Mouse (Mus musculus): ENCODE results near the gene Lmntd1. TPM values are rescaled to one million over a fixed set of nuclear protein-coding genes. Genes with fewer than 3 reads are reported as not detected.

Gene Lmntd1
- polyA plus RNA-seq, 1 experiment from 2014 or later, result 16.8 TPM

DNA sequence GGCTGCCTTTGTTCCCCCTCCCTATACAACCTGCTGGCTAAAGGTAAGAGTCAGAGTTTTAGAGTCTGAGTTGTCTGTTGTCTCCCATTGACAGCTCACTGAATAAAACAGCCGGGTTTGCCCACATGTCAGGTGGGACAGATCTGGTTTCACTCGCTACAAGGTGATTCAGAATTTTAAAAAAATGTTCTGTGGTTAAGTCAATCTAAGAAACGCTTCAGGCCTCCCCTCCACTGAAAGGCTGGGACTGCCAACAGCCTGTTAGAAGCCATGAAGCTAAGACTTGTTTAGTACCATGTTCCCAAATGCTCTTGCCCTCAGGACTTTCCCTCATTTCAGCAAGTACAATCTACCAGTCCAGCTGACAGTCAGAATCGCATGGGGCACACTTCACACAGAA lies 244.8 kb downstream of the Lmntd1 start:
- no peak overlapping the region for H3K4me3 ChIP-seq (ENCODE audit: low read length)
- no peaks in the 10 kb centered on the region for H3K36me3 ChIP-seq (ENCODE audit: control insufficient read depth, insufficient read depth)
- H3K9me3 ChIP-seq (replicated peaks; ENCODE audit: control insufficient read depth, low read length), result no peaks in the 10 kb centered on the region
- no peak for ATAC-seq (replicated peaks; ENCODE audit: extremely low read depth, insufficient read depth, low FRiP score)
- no peak overlapping the region for H3K9ac ChIP-seq (ENCODE audit: low read length)
- H3K27me3 ChIP-seq (ENCODE audit: control insufficient read depth, insufficient read depth, low read length), result no peaks in the 10 kb centered on the region
- H3K4me2 ChIP-seq (ENCODE audit: low read depth, low read length), result no peak overlapping the region
- 54% methylated on average over 4 of the region's 4 CpGs for WGBS
- H3K27ac ChIP-seq (ENCODE audit: low read length), result no peak overlapping the region
- H3K4me1 ChIP-seq (ENCODE audit: control insufficient read depth, insufficient read depth, low read length), result peaks cover 21% of the 10 kb centered on the region

DNA sequence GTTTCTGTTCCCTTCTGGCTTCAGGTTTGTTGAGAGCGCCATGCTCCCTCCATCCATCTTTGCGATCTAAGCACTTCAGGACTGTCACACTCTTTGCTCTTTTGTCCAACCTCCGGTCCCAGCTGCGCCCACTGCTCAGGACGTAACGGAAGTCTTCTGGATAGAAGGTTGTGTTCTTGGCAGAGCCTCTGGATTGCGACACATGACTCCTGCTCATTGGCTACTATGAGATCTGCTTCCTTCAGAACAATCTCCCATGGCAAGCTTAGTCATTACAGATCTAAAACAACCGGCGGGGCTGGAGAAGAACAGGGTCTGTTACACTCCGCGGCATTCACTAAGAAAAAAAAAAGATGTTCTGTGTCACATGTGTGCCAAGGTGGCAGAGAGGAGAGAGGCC lies 247.6 kb downstream of the Lmntd1 start:
- ATAC-seq (replicated peaks; ENCODE audit: extremely low read depth, insufficient read depth, low FRiP score), result no peak
- Histone ChIP-seq H3K36me3 (ENCODE audit: control insufficient read depth, insufficient read depth) (no peaks in the 10 kb centered on the region), H3K4me3 (ENCODE audit: low read length) (no peak overlapping the region), H3K9ac (ENCODE audit: low read length) (no peak overlapping the region), H3K4me1 (ENCODE audit: control insufficient read depth, insufficient read depth, low read length) (peaks cover 14% of the 10 kb centered on the region), H3K9me3 (replicated peaks; ENCODE audit: control insufficient read depth, low read length) (no peaks in the 10 kb centered on the region), H3K4me2 (ENCODE audit: low read depth, low read length) (no peak overlapping the region), H3K27ac (ENCODE audit: low read length) (no peak overlapping the region), H3K27me3 (ENCODE audit: control insufficient read depth, insufficient read depth, low read length) (no peaks in the 10 kb centered on the region)
- WGBS, result 87% methylated on average over 11 of the region's 11 CpGs

DNA sequence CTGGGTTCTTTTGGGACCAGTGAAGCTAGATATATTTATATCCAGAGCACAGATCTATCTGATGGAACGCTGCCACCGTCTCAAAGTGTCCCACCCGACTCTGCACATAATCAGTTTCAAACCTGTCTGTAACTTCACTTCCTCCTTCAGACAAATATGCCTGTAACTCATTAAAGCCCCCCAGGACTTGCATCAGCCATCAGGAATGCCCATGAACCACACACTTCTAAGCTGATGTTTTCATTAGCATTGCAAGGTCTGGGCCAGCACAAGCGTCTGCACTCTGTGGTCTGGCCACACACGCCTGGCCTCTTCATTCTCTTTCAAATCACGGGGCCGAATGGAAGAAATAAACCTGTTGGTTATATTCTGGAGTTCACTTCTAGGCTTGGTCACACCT lies 250.4 kb downstream of the Lmntd1 start:
- no peak overlapping the region for H3K4me3 ChIP-seq (ENCODE audit: low read length)
- no peak for ATAC-seq (replicated peaks; ENCODE audit: extremely low read depth, insufficient read depth, low FRiP score)
- WGBS, result 65% methylated on average over 7 of the region's 7 CpGs
- 0 out of 2 replicates have a peak, but pooled peaks cover 2% of the 10 kb centered on the region for H3K4me1 ChIP-seq (ENCODE audit: control insufficient read depth, insufficient read depth, low read length)
- H3K4me2 ChIP-seq (ENCODE audit: low read depth, low read length), result no peak overlapping the region
- no peak overlapping the region for H3K9ac ChIP-seq (ENCODE audit: low read length)
- H3K27me3 ChIP-seq (ENCODE audit: control insufficient read depth, insufficient read depth, low read length), result 0 out of 2 replicates have a peak, but pooled peaks cover 2% of the 10 kb centered on the region
- H3K36me3 ChIP-seq (ENCODE audit: control insufficient read depth, insufficient read depth), result no peaks in the 10 kb centered on the region
- no peak overlapping the region for H3K27ac ChIP-seq (ENCODE audit: low read length)
- H3K9me3 ChIP-seq (replicated peaks; ENCODE audit: control insufficient read depth, low read length), result no peaks in the 10 kb centered on the region

DNA sequence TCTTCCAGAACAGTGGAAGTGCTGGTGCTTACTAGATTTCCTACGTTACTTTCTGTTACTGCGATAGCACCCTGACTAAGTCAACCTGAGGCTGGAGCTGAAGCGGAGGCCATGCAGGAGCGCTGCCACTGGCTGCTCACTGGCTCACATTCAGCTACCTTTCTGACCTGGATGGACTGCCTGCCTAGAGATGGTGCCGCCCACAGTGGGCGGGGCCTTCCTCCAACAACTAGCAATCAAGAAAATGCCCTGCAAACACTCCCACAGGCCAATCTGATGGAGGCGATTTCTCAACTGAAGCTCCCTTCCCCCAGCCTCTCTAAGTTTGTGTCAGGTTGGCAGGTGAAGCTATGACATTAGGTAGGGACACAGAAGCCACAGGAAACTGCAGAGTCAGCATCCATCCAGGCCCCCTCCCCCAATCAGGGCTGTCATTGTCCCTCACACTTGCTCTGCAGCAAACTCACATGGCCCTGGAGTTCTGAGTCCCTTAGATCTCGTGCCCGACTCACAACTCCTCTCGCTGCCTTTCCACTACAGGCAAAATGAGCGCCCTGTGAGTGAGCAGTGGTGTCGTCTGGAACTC lies 252.9 kb downstream of the Lmntd1 start:
- Histone ChIP-seq H3K27me3 (ENCODE audit: control insufficient read depth, insufficient read depth, low read length) (0 out of 2 replicates have a peak, but pooled peaks cover 2% of the 10 kb centered on the region), H3K36me3 (ENCODE audit: control insufficient read depth, insufficient read depth) (no peaks in the 10 kb centered on the region), H3K9me3 (replicated peaks; ENCODE audit: control insufficient read depth, low read length) (no peaks in the 10 kb centered on the region; the same call in 1 of the 2 replicates), H3K4me2 (ENCODE audit: low read depth, low read length) (no peak overlapping the region), H3K27ac (ENCODE audit: low read length) (no peak overlapping the region), H3K4me3 (ENCODE audit: low read length) (no peak overlapping the region), H3K9ac (ENCODE audit: low read length) (no peak overlapping the region), H3K4me1 (ENCODE audit: control insufficient read depth, insufficient read depth, low read length) (0 out of 2 replicates have a peak, but pooled peaks cover 2% of the 10 kb centered on the region)
- 68% methylated on average over 12 of the region's 12 CpGs for WGBS
- no peak for ATAC-seq (replicated peaks; ENCODE audit: extremely low read depth, insufficient read depth, low FRiP score)

DNA sequence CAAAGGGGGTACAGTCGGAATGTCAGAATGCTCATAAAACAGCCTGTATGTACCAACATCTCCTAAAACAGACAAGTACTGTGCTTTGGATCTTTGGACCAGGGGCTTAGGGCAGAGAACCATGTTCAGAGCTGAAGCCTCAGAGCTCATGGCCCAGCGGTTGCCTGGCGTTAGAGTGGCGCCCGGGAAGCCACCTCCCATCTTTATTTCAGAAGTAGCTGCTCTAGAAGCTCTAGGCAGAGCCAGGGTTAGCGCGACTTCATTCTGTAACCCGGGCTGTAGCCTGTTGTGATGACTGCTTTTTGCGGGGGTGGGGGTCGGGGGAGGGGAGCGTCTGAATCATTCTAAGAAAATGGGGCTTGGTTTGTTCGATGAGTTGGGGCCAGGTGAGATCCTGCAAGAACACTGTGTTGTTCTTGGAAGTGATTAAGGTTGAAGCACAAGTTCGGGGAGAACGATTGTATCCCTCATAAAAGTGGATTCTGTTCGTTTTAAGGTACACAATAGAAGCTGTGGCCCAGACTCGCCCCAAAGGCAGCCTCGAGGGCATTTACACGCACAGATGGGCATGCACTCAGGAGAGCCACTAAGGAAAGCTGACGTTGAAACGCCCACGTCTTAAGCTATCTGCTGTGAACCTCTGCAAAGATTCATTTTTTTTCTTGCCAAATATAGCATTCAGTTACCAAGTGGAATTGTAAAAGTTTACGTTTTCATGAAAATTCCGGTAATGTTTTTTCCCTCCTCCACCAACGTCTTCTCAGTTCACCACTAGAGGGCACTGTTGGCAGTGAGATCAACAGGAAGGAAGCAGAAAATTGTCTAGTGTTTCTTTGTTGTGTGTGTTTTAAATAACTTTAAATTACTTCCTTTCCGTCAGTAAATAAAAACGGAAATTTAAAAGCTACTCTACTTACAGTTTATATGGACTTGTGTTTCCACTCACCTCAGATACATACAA lies 254.4 kb downstream of the Lmntd1 start:
- H3K4me1 ChIP-seq (ENCODE audit: control insufficient read depth, insufficient read depth, low read length), result 0 out of 2 replicates have a peak, but pooled peaks cover 2% of the 10 kb centered on the region
- 43% methylated on average over 26 of the region's 26 CpGs for WGBS
- H3K27ac ChIP-seq (ENCODE audit: low read length), result no peak overlapping the region
- no peaks in the 10 kb centered on the region for H3K36me3 ChIP-seq (ENCODE audit: control insufficient read depth, insufficient read depth)
- H3K27me3 ChIP-seq (ENCODE audit: control insufficient read depth, insufficient read depth, low read length), result 0 out of 2 replicates have a peak, but pooled peaks cover 2% of the 10 kb centered on the region
- no peak overlapping the region for H3K4me3 ChIP-seq (ENCODE audit: low read length)
- peak overlapping the region; percentile 33; the same call in 1 of the 2 replicates for H3K4me2 ChIP-seq (ENCODE audit: low read depth, low read length)
- no peak for ATAC-seq (replicated peaks; ENCODE audit: extremely low read depth, insufficient read depth, low FRiP score)
- H3K9ac ChIP-seq (ENCODE audit: low read length), result 0 out of 2 replicates have a peak overlapping the region, but pooled peaks have one; percentile 55
- H3K9me3 ChIP-seq (replicated peaks; ENCODE audit: control insufficient read depth, low read length), result peaks cover 4% of the 10 kb centered on the region

DNA sequence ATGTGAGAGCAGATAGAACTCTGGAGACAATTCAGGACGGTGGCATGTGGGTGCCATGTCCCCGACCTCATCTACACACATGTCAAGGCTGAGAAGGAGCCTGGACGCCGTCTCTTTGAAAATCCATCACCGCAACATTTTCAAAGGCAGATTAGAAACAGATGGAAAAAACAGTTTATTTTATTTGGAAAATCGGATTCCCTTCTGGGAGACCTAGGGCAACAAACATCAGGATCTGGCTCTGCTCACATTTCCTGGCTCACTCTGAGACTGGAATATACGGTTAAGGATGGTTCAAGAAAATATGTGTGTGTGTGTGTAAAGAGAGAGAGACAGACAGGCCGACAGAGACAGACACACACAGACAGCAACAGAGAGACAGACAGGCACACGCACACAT lies 256.1 kb downstream of the Lmntd1 start:
- Histone ChIP-seq H3K9ac (ENCODE audit: low read length) (no peak overlapping the region), H3K4me1 (ENCODE audit: control insufficient read depth, insufficient read depth, low read length) (0 out of 2 replicates have a peak, but pooled peaks cover 2% of the 10 kb centered on the region), H3K9me3 (replicated peaks; ENCODE audit: control insufficient read depth, low read length) (peaks cover 4% of the 10 kb centered on the region), H3K4me2 (ENCODE audit: low read depth, low read length) (no peak overlapping the region), H3K27ac (ENCODE audit: low read length) (no peak overlapping the region), H3K36me3 (ENCODE audit: control insufficient read depth, insufficient read depth) (no peaks in the 10 kb centered on the region), H3K27me3 (ENCODE audit: control insufficient read depth, insufficient read depth, low read length) (0 out of 2 replicates have a peak, but pooled peaks cover 2% of the 10 kb centered on the region), H3K4me3 (ENCODE audit: low read length) (no peak overlapping the region)
- WGBS, result 63% methylated on average over 9 of the region's 9 CpGs
- ATAC-seq (replicated peaks; ENCODE audit: extremely low read depth, insufficient read depth, low FRiP score), result no peak

DNA sequence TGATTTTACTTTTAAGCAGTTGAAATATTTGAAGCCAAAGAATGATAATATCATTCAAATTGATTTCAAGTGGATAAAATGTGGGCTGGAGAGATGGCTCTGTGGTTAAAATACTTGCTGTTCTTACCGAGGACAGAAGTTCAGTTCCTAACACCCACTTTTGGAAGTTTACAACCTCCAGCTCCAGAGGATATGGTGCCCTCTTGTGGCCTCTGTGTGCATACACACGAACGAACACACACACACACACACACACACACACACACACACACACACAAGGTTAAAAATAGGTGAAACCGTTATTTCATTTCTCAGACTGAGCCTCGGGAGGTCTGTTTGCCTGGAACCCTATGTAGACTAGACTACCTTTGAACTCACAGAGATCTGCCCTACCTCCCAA lies 260.3 kb downstream of the Lmntd1 start:
- Histone ChIP-seq H3K4me3 (ENCODE audit: low read length) (no peak overlapping the region), H3K27ac (ENCODE audit: low read length) (no peak overlapping the region), H3K9ac (ENCODE audit: low read length) (no peak overlapping the region), H3K4me1 (ENCODE audit: control insufficient read depth, insufficient read depth, low read length) (no peaks in the 10 kb centered on the region; the same call in 1 of the 2 replicates), H3K36me3 (ENCODE audit: control insufficient read depth, insufficient read depth) (no peaks in the 10 kb centered on the region), H3K9me3 (replicated peaks; ENCODE audit: control insufficient read depth, low read length) (peaks cover 4% of the 10 kb centered on the region), H3K4me2 (ENCODE audit: low read depth, low read length) (no peak overlapping the region), H3K27me3 (ENCODE audit: control insufficient read depth, insufficient read depth, low read length) (no peaks in the 10 kb centered on the region)
- WGBS, result 83% methylated on average over 5 of the region's 5 CpGs
- ATAC-seq (replicated peaks; ENCODE audit: extremely low read depth, insufficient read depth, low FRiP score), result no peak

DNA sequence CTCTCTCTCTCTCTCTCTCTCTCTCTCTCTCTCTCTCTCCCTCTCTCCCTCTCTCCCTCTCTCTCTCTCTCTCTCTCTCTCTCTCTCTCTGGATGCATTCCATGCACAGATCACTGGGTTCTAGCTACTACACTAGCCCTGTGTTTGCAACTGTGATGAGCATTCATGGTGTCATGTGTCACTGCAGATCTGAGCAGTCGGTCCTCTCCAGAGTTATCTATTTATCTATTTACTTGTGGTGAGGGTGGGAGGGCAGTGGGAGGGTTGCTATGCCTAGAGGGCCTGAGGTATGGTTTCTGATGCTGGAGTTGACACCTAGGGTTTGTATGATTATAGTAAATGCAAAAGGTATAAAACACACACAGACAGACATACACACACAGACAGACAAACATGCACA lies 261.4 kb downstream of the Lmntd1 start:
- Histone ChIP-seq H3K4me1 (ENCODE audit: control insufficient read depth, insufficient read depth, low read length) (no peaks in the 10 kb centered on the region; the same call in 1 of the 2 replicates), H3K4me2 (ENCODE audit: low read depth, low read length) (no peak overlapping the region), H3K4me3 (ENCODE audit: low read length) (no peak overlapping the region), H3K9me3 (replicated peaks; ENCODE audit: control insufficient read depth, low read length) (peaks cover 4% of the 10 kb centered on the region), H3K36me3 (ENCODE audit: control insufficient read depth, insufficient read depth) (no peaks in the 10 kb centered on the region), H3K9ac (ENCODE audit: low read length) (no peak overlapping the region), H3K27ac (ENCODE audit: low read length) (no peak overlapping the region), H3K27me3 (ENCODE audit: control insufficient read depth, insufficient read depth, low read length) (no peaks in the 10 kb centered on the region)
- WGBS, result 10% methylated on average over 1 of the region's 1 CpGs
- no peak for ATAC-seq (replicated peaks; ENCODE audit: extremely low read depth, insufficient read depth, low FRiP score)

All from heart, embryonic 16.5 days (tissue).